Mouse (Mus musculus) E14TG2a.4 (cell line): ENCODE results near the gene Wwox.

ENCODE experiments used
- H3K27me3 ChIP-seq: 2 replicates; pipeline ENCODE4 v1.6.1; 2014; ENCODE audit warnings: low read length, control low read depth; ENCODE audit not compliant: insufficient read depth
- H3K36me3 ChIP-seq: 2 replicates; pipeline ENCODE4 v1.6.1; 2014; ENCODE audit warnings: low read length, control low read depth; ENCODE audit not compliant: insufficient read depth
- H3K4me1 ChIP-seq: replicated peaks from 2 replicates; pipeline ENCODE4 v1.6.1; 2014; ENCODE audit warnings: low read depth, low read length, control low read depth
- H3K4me3 ChIP-seq: replicated peaks from 2 replicates; pipeline ENCODE4 v1.5.1; 2014; ENCODE audit warnings: mild to moderate bottlenecking, low read length
- H3K9me3 ChIP-seq: 2 replicates; pipeline ENCODE4 v1.6.1; 2014; ENCODE audit warnings: low read length, control low read depth
- CTCF ChIP-seq: conservative IDR thresholded peaks from 2 replicates; pipeline ENCODE4 v1.5.1; 2014; ENCODE audit warnings: low read length
- NANOG ChIP-seq: IDR thresholded peaks from 2 replicates; pipeline ENCODE4 v1.6.1; 2014; ENCODE audit warnings: borderline replicate concordance, low read length, mixed read lengths
- POU5F1 ChIP-seq: IDR thresholded peaks from 2 replicates; pipeline ENCODE4 v1.6.1; 2014; ENCODE audit warnings: low read length, borderline replicate concordance

Wwox gene

DNA sequence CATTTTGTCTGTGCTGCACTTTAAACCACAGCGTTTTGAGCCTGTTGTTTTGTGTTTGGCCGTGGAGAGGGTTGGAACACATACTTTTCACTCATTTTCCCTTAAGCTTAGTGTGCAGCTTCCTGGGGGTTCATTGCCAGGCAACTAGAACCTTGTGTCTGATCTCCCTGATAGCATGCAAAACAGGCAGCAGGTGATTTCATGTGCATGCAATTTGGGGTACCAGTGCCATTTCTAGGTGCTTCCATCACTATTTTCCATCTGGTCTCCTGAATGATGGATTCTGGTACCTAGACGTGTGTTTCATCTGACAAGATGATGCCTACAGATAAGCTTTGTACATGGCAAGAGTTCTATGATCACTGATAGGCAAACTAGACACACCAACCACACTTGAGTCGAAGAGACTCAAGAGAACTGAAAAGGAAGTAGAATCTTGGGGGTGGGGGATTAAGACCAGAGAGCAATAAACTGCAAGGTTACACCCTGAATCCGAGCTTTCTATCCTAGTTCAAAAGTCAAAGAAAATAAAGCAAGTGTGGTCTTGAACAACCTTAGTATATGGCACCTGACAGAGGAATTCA, 951.6 kb downstream of the Wwox start:
- H3K4me3 ChIP-seq = no peak overlapping the region
- H3K36me3 ChIP-seq = no peaks in the 10 kb centered on the region
- TF ChIP-seq POU5F1 (no peak), CTCF (no peak)
- no peaks in the 10 kb centered on the region for H3K4me1 ChIP-seq
- H3K27me3 ChIP-seq = no peaks in the 10 kb centered on the region
- no peaks in the 10 kb centered on the region for H3K9me3 ChIP-seq

GRCm38 (mm10) chr8:115395840-115396239, 956.4 kb downstream of the Wwox start:
- Histone ChIP-seq H3K27me3 (no peaks in the 10 kb centered on the region), H3K36me3 (no peaks in the 10 kb centered on the region), H3K9me3 (no peaks in the 10 kb centered on the region), H3K4me1 (0 out of 2 replicates have a peak, but pooled peaks cover 3% of the 10 kb centered on the region), H3K4me3 (no peak overlapping the region)
- TF ChIP-seq POU5F1 = no peak
- no peak for TF ChIP-seq NANOG
- peak; percentile 21; the same call in 1 of the 2 replicates for TF ChIP-seq CTCF

DNA sequence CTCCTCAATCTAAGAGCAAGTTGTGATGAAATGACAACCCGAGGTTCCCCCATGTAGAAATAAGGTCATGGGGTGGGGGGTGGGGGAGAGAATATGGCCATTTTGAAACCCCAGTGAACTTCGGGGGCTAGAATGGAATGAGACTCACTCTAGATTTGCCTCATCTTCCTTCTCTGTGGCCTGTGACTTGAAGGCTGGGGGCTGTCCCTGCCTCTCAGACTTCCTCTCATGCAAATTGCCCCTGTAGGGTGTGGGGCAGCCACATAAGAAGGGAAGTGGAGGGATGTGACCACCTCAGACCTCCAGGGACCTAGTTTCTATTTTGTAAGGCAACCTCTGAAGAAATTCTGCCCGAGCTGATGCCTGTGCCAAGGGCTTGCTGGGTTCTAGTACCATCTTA, 958.5 kb downstream of the Wwox start:
- TF ChIP-seq NANOG (no peak), CTCF (no peak), POU5F1 (no peak)
- 0 out of 2 replicates have a peak, but pooled peaks cover 3% of the 10 kb centered on the region for H3K4me1 ChIP-seq
- H3K36me3 ChIP-seq = no peaks in the 10 kb centered on the region
- H3K27me3 ChIP-seq = no peaks in the 10 kb centered on the region
- H3K9me3 ChIP-seq = no peaks in the 10 kb centered on the region
- H3K4me3 ChIP-seq = no peak overlapping the region

GRCm38 (mm10) chr8:115400013-115400720, 960.7 kb downstream of the Wwox start:
- TF ChIP-seq CTCF = no peak
- TF ChIP-seq POU5F1 = no peak
- TF ChIP-seq NANOG = no peak
- Histone ChIP-seq H3K9me3 (no peaks in the 10 kb centered on the region), H3K4me1 (0 out of 2 replicates have a peak, but pooled peaks cover 3% of the 10 kb centered on the region), H3K27me3 (0 out of 2 replicates have a peak, but pooled peaks cover 2% of the 10 kb centered on the region), H3K36me3 (no peaks in the 10 kb centered on the region), H3K4me3 (no peak overlapping the region)
